Mouse (Mus musculus) testis, postnatal 14 days (tissue): Measurements from ENCODE around the gene Abca4.

Source experiments
- DNase-seq: peaks from one replicate; pipeline ENCODE4 v3.0.0; 2021; ENCODE audit warnings: low spot score

Gene Abca4

DNA sequence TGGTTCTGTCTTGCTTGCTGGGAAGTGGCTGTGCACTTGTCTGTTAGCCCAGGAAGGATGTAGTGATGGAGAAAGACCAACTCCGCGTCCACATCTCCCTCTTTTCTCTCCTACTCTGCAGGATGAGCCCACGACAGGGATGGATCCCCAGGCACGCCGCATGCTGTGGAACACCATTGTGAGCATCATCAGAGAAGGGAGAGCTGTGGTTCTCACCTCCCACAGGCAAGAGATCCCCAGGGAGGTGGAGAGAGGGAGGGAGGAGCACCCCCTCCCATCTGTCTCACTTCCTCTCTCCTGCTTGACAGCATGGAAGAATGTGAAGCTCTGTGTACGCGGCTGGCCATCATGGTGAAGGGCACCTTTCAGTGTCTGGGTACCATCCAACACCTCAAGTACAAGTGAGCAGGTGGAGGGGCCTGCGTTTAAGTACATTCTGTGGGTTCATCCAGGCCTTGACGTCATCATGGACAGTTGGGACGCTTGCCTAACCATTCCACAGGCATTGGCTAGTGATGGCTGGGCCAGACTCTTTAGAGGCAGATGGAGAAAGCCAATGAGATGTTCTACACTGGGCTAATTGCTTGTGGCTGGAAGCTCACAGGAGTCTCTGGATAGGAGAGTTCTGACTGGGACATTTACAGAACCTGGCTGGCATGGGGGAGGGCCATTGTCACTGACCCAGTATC, 126.5 kb downstream of the Abca4 start:
- no peak for DNase-seq

DNA sequence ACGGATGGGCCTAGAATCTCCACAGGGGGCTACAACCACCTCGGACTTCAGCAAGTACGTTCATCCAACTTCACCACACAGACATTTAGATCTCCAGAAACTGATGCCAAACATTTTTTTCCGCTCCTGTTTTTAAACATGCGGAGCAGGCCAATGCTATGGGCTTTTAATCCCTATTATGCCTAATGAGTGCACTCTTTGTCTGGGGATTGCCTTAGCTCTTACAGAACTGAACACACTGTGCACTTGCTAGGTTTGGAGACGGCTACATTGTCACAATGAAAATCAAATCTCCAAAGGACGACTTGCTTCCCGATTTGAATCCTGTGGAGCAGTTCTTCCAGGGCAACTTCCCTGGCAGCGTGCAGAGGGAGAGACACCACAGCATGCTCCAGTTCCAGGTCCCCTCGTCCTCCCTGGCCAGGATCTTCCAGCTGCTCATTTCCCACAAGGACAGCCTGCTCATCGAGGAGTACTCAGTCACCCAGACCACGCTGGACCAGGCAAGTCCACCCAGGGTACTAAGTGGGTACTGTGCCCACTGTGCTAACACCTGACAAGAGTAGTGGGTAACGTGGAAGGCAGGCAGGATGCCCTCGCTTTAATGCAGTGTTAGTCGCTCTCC, 129.4 kb downstream of the Abca4 start:
- no peak for DNase-seq

DNA sequence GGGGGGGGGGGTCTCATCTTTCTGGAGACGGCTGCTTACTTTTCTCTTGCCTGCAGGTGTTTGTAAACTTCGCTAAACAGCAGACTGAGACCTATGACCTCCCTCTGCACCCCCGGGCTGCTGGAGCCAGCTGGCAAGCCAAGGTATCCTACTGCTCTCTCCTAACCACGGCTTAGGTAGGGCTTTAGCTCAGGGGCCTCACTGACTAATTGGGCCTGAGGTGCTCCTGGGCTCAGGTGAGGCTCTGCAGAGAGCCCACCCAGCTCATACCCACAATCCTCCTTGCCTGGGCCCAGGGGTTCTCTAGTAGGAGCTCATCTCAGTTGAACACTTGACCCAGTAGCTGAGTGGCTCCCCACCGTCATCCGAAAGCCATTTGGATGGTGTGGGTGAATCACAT, 131.8 kb downstream of the Abca4 start:
- DNase-seq, result no peak

DNA sequence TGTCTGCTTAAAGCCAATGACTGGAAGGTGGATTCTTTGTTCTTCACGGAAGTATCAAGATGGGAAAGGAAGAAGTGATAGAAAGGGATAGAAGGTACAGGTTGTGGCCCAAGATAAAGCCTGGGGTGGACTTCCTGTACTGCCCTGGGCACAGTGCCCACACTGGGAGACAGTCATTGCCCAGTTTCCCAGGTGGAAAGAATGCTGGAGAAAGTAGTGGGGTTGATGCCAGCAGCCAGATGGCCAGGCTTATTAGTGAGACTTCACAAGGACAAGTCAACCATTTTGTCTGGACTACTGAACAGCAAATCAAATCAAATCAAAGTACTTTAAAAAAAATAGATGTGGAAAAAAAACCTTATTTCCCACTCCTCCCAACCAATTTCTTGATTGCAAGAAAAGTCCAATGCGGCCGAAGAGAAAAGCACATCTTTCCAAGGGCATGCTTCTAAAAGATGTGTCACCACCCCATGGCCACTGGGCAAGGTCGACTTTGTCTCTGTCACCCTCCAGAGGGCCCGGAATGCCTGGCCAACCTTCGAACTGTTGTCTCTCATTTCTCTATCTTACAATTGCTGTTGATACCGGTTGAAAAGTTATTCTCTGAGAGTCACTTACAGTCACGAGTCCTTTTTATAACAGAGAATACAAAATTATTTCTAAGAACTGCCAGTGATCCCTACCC, 132.6 kb downstream of the Abca4 start:
- DNase-seq, result no peak

DNA sequence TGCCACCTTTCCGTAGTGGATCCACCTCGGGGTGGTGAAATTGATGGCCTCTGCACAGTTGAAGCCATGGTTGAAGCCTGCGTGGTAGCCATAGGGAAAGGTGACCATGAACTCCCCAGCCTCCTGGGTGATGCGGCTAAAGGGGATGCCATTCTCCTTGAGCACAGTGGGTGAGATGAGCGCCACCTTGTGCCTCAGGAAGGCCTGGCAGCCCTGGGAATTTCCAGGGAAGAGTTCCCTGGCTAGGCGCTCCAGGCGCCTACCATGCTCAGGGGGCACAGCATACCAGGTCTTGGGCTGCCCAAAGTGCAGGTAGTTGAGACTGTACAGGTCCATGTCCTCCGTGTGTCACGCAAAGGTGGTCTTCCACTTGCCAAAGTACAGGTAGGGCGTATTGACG, 139.9 kb downstream of the Abca4 start:
- no peak for DNase-seq

GRCm38 (mm10) chr3:122186975-122187374, 142.7 kb downstream of the Abca4 start:
- no peak for DNase-seq

DNA sequence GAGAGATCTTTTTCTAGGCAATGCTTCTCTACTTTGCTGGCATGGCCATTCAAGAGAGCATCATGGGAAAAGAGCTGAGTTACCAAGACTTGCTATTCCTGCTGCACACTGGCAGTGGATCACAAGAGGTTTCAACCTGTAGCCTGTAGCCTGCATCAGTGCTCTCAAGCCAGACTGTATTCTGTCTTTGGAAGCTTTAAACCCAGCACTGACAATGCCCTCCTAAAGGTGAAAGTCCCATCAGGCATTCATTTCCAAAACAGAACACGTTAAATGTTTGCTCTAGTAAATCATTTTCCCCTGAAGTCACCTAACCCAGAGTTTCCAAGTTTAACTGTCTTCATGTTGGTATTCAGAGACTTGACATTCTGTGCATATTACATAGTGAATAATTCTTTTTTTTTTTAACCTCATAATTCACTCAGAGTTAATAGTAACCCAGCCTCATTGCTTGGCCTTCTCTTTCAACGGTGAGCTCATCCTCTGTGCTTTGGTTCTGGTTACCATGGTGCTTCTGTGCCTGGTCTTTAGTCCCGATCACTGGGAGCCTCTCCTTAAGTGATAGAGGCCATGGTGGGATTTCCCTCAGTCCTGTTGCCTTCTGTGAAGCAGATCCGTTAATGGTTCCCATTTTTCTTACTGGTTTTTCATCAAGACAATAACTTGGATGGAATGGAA, 152.5 kb downstream of the Abca4 start:
- DNase-seq, result no peak

GRCm38 (mm10) chr3:122198532-122198931, 154.3 kb downstream of the Abca4 start:
- DNase-seq, result no peak

DNA sequence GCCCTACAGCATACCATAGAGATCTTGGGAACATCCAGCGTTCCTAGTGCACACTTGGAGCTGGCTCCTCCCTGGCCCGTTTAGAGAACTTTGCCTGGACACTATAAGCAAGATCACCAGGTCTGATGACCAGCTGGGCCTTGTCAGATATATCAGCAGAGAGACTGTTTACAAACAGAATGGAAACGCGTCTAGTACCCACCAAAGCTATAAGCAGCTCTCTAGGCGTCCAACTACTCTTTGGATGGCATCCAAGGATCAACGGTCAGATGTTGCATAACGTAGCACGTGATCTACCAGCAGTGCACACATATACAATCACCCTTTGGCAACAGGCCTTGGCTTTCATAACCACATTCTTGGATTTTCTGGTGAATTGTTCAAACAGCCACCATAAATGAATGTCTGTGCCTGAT, 154.7 kb downstream of the Abca4 start:
- DNase-seq, result no peak

DNA sequence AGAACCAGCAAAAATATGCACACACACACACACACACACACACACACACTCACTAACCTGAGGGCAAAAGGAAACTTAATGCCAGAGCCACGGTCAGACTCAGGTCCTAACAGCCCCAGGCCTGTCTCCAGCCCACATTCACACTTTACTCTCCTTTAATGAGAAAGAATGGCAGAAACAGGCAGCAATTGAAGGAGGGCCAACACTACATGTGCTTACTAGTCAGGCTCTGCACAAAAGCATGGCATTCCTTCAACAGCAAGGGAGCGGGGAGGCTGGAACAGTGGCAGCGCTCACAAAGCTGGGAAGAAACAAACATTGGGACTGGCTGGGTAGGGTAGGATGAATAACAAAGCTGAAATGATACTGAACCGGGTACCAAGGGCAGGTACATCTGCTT, 155.4 kb downstream of the Abca4 start:
- no peak for DNase-seq

DNA sequence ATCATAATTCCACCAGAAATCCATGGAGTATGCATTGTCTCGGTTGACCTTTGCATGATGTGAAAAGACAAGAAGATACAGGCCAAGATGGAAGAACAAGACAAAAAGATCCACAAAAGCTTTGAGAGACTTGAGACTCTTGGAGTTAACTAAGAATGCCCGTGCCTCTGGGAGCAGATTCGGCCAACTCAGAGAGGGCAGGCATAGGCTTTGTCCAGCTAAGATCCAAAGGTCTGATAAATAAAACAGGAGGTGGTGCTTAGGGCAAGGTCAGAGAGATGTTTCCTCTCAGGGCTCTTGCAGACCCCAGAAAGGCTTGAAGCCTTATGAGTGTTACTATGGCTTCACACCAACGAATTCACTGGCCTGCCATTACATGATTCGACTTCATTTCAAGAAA, 155.8 kb downstream of the Abca4 start:
- no peak for DNase-seq

DNA sequence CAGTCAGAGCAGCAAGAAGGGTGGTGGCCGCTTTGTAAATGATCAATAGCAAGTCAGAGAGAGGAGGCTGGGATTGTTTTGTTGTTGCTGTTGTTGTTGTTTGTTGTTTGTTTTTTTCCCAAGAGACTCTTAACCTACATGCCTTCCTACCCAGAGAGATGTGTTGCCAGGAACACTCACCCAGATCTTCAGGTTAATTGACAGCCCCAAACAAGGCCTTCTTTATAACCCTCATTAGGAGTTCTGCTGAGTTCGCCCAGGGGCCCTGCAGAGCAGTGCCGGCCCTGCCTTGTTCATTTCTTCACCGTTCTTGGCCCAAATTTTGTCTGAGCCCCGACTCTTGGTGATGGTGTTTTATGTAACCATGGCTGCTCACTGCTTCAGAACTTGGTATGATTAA, 156.2 kb downstream of the Abca4 start:
- DNase-seq, result no peak

DNA sequence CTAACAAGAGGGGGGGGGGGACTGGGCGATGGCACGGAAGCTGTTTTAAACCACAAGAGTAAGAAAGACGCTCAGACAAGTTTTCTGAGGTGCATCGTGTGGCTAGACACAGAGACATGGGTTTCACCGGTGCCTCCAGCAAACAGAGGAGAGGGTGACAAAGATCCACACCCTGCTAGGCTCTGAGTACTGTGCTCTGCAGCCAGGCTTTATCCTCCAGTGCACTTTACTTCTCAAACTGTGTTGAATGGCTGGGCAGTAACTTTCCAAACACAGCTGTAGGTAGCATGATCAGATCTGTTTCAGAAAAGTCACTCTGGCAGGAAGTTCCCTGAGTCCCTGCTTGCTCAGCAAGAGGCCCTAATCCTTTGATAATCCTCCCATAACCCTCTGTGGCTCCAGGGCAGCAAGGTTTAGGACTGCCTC, 158.1 kb downstream of the Abca4 start:
- DNase-seq, result no peak

DNA sequence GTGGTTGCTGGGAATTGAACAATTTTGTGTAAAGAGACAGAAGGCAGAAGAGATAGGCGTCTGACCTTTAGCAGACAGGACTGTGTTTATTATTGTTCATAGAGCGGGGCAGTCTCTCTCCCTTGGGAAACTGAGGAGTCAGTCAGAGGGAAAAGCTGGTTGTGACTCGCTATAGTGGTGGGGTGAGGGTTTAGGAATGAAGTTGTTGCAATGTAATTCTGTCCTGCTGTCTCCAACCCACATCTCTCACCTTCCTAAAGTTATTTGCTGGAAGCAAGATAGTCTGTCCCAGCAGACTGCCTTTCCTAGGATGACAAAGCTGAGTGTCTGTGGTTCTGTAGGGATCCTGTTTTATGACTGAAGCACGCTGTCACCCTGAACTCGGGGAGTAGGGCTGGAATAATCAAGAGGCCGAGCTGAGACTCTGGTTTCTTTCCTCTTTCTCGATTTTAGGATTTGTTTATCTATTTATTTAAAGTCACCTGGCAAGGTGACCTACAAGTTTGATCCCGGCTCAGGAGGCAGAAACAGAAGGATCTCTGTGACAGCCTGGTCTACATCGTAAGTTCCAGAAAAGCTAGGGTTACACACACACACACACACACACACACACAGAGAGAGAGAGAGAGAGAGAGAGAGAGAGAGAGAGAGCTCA, 159.6 kb downstream of the Abca4 start:
- DNase-seq, result no peak

DNA sequence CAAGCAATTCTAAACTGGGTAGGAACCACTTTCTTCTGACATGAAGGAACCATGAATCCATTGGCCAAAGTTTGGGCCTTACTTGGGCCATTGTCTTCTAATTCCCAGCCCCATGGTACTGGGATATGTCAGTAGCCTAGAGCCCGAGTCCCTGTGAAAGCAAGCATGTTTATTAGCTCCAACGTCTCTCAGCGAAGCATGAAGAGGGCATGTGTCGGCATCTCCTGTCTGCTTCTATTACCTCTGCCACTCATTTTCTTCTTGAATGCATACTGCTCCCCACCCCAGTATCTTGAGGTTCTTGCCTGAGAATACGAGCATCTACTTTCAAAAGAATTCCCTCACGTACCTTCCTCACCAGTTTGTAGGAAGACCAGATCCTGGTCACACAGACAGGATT, 161.5 kb downstream of the Abca4 start:
- no peak for DNase-seq

DNA sequence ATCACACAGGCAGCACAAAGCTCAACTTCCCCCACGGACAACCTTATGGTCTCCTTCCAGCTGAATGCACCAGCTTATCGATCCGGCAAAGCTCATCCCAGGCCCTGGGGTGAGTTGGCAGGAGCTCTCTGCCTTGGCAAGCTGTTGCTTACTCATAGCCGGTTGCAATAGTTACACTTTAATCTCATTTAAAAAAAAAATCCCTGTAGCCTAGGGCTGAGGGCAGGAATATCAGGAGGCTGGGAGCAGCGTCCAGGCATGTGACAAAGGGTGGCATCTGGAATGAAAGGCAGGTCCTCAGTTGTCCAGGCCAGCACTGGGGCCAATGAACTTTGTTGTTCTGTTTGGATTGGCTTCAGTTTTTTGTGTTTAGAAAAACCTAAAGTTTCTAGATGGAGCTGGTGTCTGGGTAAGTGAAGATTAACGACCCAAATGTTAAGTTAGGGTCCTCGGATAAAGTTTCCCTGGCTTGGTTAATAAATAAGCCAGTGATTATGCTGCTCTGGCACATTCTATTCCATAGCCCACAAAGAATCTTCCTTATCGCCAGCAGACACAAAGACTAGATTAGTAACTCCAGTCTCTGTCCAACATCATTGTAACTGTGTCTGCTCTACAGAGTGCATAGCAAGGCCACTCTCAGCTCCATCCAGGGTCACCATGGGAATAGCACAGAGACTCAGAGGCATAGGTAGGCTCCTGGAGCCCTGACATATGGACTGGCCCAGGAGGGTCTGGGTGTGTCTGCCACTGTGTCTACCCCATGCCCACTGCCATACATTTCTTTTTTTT, 162.2 kb downstream of the Abca4 start:
- DNase-seq, result no peak

DNA sequence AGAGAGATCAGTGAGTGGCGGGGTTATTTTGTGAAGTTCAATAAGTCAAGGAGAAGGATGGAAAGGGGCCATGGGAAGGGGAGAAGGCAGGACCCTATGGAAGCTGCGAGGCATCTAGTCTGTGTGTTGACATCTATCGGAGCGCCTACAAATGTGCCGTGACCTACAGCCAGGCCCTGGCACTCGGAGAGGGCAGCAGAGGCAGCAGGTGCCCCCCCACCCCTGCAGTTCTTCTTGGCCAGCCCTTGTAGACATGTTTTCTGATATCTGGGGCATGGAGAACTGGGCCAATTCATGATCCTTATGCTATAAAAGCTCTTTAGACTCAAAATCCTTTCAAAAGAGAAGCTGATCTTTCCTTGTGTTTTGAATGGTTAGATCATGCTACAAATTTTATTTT, 163.5 kb downstream of the Abca4 start:
- no peak for DNase-seq

GRCm38 (mm10) chr3:122208296-122209225, 164.3 kb downstream of the Abca4 start:
- DNase-seq, result no peak

GRCm38 (mm10) chr3:122209511-122209910, 165.3 kb downstream of the Abca4 start:
- DNase-seq, result no peak

- no peak for DNase-seq
Measured at GRCm38 (mm10) chr3:122210434-122210833, 166.2 kb downstream of the Abca4 start.
